Mouse (Mus musculus) c-Kit-positive CD71-positive TER-119-positive erythroid progenitor cells, embryonic 14.5 days (primary cell): ENCODE measurements around the gene 6820408C15Rik.
A peak's percentile ranks its signal among the peaks of the same experiment; 100 is the strongest.

ENCODE experiments used
- DNase-seq: peaks from one replicate; pipeline ENCODE4 v3.0.0-alpha.2; 2013; ENCODE audit warnings: low spot score

Gene 6820408C15Rik

GRCm38 (mm10) chr2:152470973-152471372, 55.6 kb downstream of the 6820408C15Rik start:
- peak; percentile 18 for DNase-seq

DNA sequence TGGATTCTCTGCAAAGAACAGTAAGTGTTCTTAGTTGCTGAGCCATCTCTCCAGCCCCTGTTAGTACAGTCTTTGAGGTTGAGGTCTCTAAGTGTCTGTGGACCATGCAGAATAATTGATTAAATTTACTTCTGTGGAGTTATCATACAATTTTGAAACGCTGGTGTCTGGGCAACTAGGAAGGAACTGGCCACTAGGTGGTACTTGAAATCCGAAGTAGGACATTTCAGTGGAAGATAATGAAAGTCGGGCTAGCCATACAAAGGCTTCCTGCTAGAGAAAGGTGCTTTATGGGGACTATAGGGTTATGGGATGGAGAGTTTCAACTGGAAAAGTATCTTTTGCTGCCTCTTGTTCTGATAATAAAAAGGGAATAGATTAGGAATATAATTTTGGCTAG, 57.0 kb downstream of the 6820408C15Rik start:
- no peak for DNase-seq

DNA sequence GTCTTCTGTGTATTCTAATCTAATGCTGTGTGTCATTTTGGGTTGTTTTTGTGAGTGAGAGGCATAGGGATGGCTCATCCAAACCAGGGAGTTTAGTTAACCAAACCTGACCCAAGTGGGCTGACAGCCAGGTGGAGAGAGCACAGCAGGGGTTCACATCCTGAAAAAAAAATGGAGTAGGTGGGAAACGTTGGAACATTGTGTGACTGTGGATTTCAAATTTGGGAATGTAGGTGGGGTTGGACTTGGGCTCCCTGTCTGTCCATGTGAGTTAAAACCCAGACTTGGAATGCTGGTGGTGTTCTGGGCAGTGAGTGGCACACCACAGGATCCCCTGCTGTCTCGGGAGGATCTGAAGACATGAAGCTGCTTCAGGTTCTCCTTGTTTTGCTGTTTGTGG, 61.4 kb downstream of the 6820408C15Rik start, which contains the start of gene Defb20:
Gene Defb20 (plus strand): TSS at position 301 of the 400 bp plus-strand sequence.
- DNase-seq = no peak

GRCm38 (mm10) chr2:152480881-152481280, 65.5 kb downstream of the 6820408C15Rik start:
- no peak for DNase-seq

DNA sequence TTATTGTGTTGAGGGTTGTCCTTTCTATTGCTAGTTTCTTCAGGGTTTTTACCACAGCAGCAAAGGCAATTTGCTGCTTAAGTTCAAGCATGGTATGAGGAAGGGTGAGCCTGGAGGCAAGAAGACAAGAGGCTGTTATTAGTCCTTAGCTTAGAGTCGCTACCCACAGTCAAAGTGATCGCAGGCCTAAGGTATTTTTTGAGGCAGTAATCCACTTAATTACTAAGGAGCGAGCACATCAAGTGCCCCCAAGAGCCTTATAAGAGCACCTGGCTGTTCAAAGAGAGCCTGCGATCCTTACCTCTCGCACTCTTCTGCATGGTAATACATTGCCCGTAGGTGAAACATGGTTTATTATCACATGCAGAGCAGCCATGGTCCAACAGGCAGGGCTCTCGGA, 66.3 kb downstream of the 6820408C15Rik start:
- DNase-seq = no peak

GRCm38 (mm10) chr2:152487024-152487423, 71.6 kb downstream of the 6820408C15Rik start:
- peak; percentile 14 for DNase-seq

GRCm38 (mm10) chr2:152490038-152490437, 74.7 kb downstream of the 6820408C15Rik start, which contains the start of gene Defb22:
Gene Defb22 (minus strand): TSS chr2:152490138.
- no peak for DNase-seq

DNA sequence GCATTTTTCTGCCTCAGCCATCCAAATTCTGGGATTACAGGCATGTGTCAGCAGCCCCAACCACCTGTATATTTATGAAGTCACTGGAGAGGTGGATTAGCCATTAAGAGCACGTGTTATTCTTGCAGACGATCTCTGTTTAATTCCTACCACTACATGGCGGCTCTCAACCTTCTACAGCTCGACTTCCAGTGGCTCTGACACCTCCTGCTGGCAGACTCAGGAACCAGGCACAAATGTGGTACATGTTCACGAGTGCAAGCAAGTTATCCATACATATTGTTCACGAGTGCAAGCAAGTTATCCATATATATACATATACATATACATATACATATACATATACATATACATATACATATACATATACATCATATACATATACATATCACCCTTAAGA, 77.8 kb downstream of the 6820408C15Rik start:
- DNase-seq = no peak
